Mouse (Mus musculus) olfactory bulb, adult 2 months (tissue): Measurements from ENCODE around the gene Crybg3.

Experiments used
- CTCF ChIP-seq: fragments of 200-500 bp; IDR thresholded peaks from 2 replicates; pipeline ENCODE4 v1.5.1; 2012; ENCODE audit warnings: low read depth, mild to moderate bottlenecking, low read length, moderate library complexity; ENCODE audit not compliant: insufficient read depth
- POLR2A ChIP-seq: fragments of 200-500 bp; IDR thresholded peaks from 2 replicates; pipeline ENCODE4 v1.6.1; 2012; ENCODE audit warnings: mild to moderate bottlenecking, low read depth, low read length, moderate library complexity; ENCODE audit not compliant: insufficient read depth

DNA sequence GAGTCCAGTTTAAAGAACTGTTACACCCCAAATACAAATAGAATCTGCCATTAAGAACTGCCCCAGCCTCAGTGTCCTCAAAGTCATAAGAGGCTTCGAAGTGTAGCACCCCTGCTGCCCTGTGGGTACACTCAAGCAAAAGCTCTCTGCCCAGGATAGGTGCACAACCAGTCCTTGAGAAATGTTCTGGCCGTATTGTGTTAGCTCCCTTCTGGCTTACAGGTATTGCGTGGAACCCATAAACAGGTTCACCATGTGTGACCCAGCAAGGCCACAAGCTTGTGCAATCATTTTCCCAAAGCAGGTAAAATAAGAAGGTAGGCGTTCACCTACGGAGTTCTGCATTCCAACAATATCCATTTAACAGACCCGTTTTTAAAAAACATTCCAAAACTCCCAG is 3.5 kb downstream of the Crybg3 start:
- TF ChIP-seq CTCF: no peak
- TF ChIP-seq POLR2A: no peak
